Mouse (Mus musculus) ES-Bruce4 (cell line): Measurements from ENCODE around the gene Ppp1r7.

Experiments
- CTCF ChIP-seq: IDR thresholded peaks from one replicate; pipeline ENCODE4 v1.8.1; 2011; ENCODE audit warnings: low read depth, low read length
- POLR2A ChIP-seq: IDR thresholded peaks from one replicate; pipeline ENCODE4 v1.8.1; 2011; ENCODE audit warnings: low read length; ENCODE audit not compliant: insufficient read depth

DNA sequence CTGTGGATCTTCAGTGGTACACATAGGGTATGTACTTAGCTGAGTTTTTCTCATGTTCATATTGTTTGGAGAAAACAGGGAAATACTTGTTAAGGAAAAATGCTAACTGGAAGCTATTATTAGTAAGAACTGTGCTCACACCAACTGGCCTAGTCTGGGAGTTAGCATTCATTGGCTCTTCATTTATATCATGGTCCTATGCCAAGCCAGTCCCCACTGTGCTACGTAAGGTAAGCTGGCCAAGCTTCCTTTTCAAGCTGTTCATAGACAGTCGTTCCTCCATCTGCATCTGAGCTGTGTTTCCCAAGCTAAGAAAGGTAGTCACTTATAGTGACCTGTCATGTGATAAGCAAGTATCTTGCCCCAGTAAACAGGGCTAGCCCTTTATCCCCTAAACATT, 10.1 kb downstream of the Ppp1r7 start:
- TF ChIP-seq CTCF (no peak), POLR2A (no peak)
